Mouse (Mus musculus) MEL (cell line): Measurements from ENCODE around the gene Ano8. TPM values are rescaled to one million over a fixed set of nuclear protein-coding genes. Genes with fewer than 3 reads are reported as not detected.

Experiments
- DNase-seq: peaks from one replicate; pipeline ENCODE4 v3.0.0; 2011; ENCODE audit warnings: low read depth, low spot score
- H3K27ac ChIP-seq: 2 replicates; pipeline ENCODE4 v1.5.1; 2012; ENCODE audit warnings: low read depth, mild to moderate bottlenecking, control low read depth, low read length, moderate library complexity; ENCODE audit not compliant: control insufficient read depth
- H3K27me3 ChIP-seq, 2 experiments: fragments of 150-350 bp in 1 of 2; sonication (generic) in 1 of 2; 2 replicates each; pipeline ENCODE4 v1.6.1; 2012; ENCODE audit warnings: low read length in 2 of 2, mild to moderate bottlenecking in 2 of 2, improper control_type of control experiment in 1 of 2, moderate library complexity in 1 of 2; ENCODE audit not compliant: insufficient read depth in 2 of 2, control insufficient read depth in 1 of 2
- H3K36me3 ChIP-seq, 2 experiments: 2 replicates each; pipeline ENCODE4 v1.6.1; 2012 to 2014; ENCODE audit warnings: low read length in 2 of 2, improper control_type of control experiment in 1 of 2, inconsistent platforms in 1 of 2, mild to moderate bottlenecking in 1 of 2; ENCODE audit not compliant: insufficient read depth in 2 of 2, control insufficient read depth in 1 of 2
- H3K4me1 ChIP-seq, 2 experiments: fragments of 150-350 bp in 1 of 2; sonication (generic) in 1 of 2; 2 replicates each; pipeline ENCODE4 v1.6.1; 2012; ENCODE audit warnings: low read length in 2 of 2, improper control_type of control experiment in 1 of 2, mild to moderate bottlenecking in 1 of 2; ENCODE audit not compliant: insufficient read depth in 2 of 2, control insufficient read depth in 1 of 2
- H3K4me3 ChIP-seq, 2 experiments: fragments of 150-350 bp in 1 of 2; sonication (generic) in 1 of 2; 2 replicates each; pipeline ENCODE4 v1.5.1; 2012; ENCODE audit warnings: low read depth in 2 of 2, low read length in 2 of 2, mild to moderate bottlenecking in 2 of 2, moderate library complexity in 2 of 2, control low read depth in 1 of 2, improper control_type of control experiment in 1 of 2; ENCODE audit not compliant: control insufficient read depth in 1 of 2, insufficient read depth in 1 of 2
- H3K79me2 ChIP-seq: 2 replicates; pipeline ENCODE4 v1.6.1; 2012; ENCODE audit warnings: mild to moderate bottlenecking, low read length, moderate library complexity; ENCODE audit not compliant: control insufficient read depth, poor library complexity, insufficient read depth
- H3K9ac ChIP-seq: 2 replicates; pipeline ENCODE4 v1.6.1; 2012; ENCODE audit warnings: low read depth, mild to moderate bottlenecking, control low read depth, low read length, moderate library complexity; ENCODE audit not compliant: control insufficient read depth, poor library complexity, severe bottlenecking
- H3K9me3 ChIP-seq: fragments of 150-350 bp; sonication (generic); replicated peaks from 2 replicates; pipeline ENCODE4 v1.6.1; 2012; ENCODE audit warnings: mild to moderate bottlenecking, low read length, improper control_type of control experiment, moderate library complexity; ENCODE audit not compliant: insufficient read depth
- CHD2 ChIP-seq: IDR thresholded peaks from 2 replicates; pipeline ENCODE4 v1.6.1; 2011; ENCODE audit warnings: low read length, improper control_type of control experiment
- CTCF ChIP-seq, 3 experiments: IDR thresholded peaks in 2 of 3; conservative IDR thresholded peaks in 1 of 3; 2 replicates each; pipeline ENCODE4 v1.5.1; 2011 to 2012; ENCODE audit warnings: low read length in 3 of 3, low read depth in 2 of 3, mild to moderate bottlenecking in 2 of 3, improper control_type of control experiment in 1 of 3, inconsistent platforms in 1 of 3, mixed read lengths in 1 of 3, moderate library complexity in 1 of 3; ENCODE audit not compliant: control insufficient read depth in 1 of 3, insufficient read depth in 1 of 3, poor library complexity in 1 of 3, severe bottlenecking in 1 of 3
- E2F4 ChIP-seq: IDR thresholded peaks from 2 replicates; pipeline ENCODE4 v1.6.1; 2011; ENCODE audit warnings: low read depth, low read length, improper control_type of control experiment, borderline replicate concordance
- ELF1 ChIP-seq: IDR thresholded peaks from 2 replicates; pipeline ENCODE4 v1.6.1; 2014; ENCODE audit warnings: low read depth, mild to moderate bottlenecking, inconsistent platforms, low read length, improper control_type of control experiment, moderate library complexity
- EP300 ChIP-seq, 2 experiments: IDR thresholded peaks; 2 replicates each; pipeline ENCODE4 v1.6.1; 2011; ENCODE audit warnings: improper control_type of control experiment in 2 of 2, low read length in 2 of 2, low read depth in 1 of 2, mild to moderate bottlenecking in 1 of 2
- GABPA ChIP-seq: IDR thresholded peaks from 2 replicates; pipeline ENCODE4 v1.6.1; 2012; ENCODE audit warnings: low read depth, mild to moderate bottlenecking, inconsistent platforms, low read length, improper control_type of control experiment, moderate library complexity
- GATA1 ChIP-seq: IDR thresholded peaks from 2 replicates; pipeline ENCODE4 v1.6.1; 2011; ENCODE audit warnings: low read depth, low read length, improper control_type of control experiment
- KAT2A ChIP-seq: conservative IDR thresholded peaks from 2 replicates; pipeline ENCODE4 v1.6.1; 2012; ENCODE audit warnings: low read depth, low read length, improper control_type of control experiment, inconsistent platforms
- MAFK ChIP-seq: IDR thresholded peaks from 2 replicates; pipeline ENCODE4 v1.6.1; 2011; ENCODE audit warnings: low read depth, mild to moderate bottlenecking, low read length, improper control_type of control experiment, borderline replicate concordance
- MAX ChIP-seq: IDR thresholded peaks from 2 replicates; pipeline ENCODE4 v1.6.1; 2011; ENCODE audit warnings: low read length, improper control_type of control experiment
- MAZ ChIP-seq: IDR thresholded peaks from 2 replicates; pipeline ENCODE4 v1.6.1; 2012; ENCODE audit warnings: low read depth, mild to moderate bottlenecking, inconsistent platforms, low read length, improper control_type of control experiment
- MEF2A ChIP-seq: IDR thresholded peaks from 2 replicates; pipeline ENCODE4 v1.6.1; 2014; ENCODE audit warnings: low read depth, mild to moderate bottlenecking, inconsistent platforms, low read length, improper control_type of control experiment; ENCODE audit not compliant: poor library complexity, insufficient replicate concordance, severe bottlenecking; ENCODE audit errors: extremely low read depth
- MXI1 ChIP-seq: IDR thresholded peaks from 2 replicates; pipeline ENCODE4 v1.6.1; 2011; ENCODE audit warnings: mild to moderate bottlenecking, low read depth, low read length, improper control_type of control experiment
- MYC ChIP-seq: IDR thresholded peaks from 2 replicates; pipeline ENCODE4 v1.6.1; 2011; ENCODE audit warnings: low read depth, mild to moderate bottlenecking, low read length, improper control_type of control experiment, moderate library complexity
- POLR2A ChIP-seq, 2 experiments: IDR thresholded peaks; 2 replicates each; pipeline ENCODE4 v1.6.1; 2011 to 2012; ENCODE audit warnings: low read length in 2 of 2, mild to moderate bottlenecking in 2 of 2, control low read depth in 1 of 2, improper control_type of control experiment in 1 of 2, low read depth in 1 of 2, moderate library complexity in 1 of 2; ENCODE audit not compliant: control insufficient read depth in 1 of 2, insufficient read depth in 1 of 2, poor library complexity in 1 of 2
- POLR2AphosphoS2 ChIP-seq: IDR thresholded peaks from 2 replicates; pipeline ENCODE4 v1.6.1; 2011; ENCODE audit warnings: low read length, improper control_type of control experiment
- POLR2AphosphoS5 ChIP-seq: IDR thresholded peaks from 2 replicates; pipeline ENCODE4 v1.6.1; 2012; ENCODE audit warnings: low read depth, borderline replicate concordance, mild to moderate bottlenecking, inconsistent platforms, low read length, moderate library complexity, mixed read lengths
- RCOR1 ChIP-seq: IDR thresholded peaks from 2 replicates; pipeline ENCODE4 v1.6.1; 2012; ENCODE audit warnings: low read depth, mild to moderate bottlenecking, inconsistent platforms, low read length, improper control_type of control experiment
- SIN3A ChIP-seq: IDR thresholded peaks from 2 replicates; pipeline ENCODE4 v1.6.1; 2012; ENCODE audit warnings: low read length, improper control_type of control experiment, inconsistent platforms
- SMC3 ChIP-seq: IDR thresholded peaks from 2 replicates; pipeline ENCODE4 v1.6.1; 2011; ENCODE audit warnings: low read depth, low read length, improper control_type of control experiment
- UBTF ChIP-seq: IDR thresholded peaks from 2 replicates; pipeline ENCODE4 v1.6.1; 2012; ENCODE audit warnings: low read depth, mild to moderate bottlenecking, inconsistent platforms, low read length, improper control_type of control experiment, moderate library complexity, borderline replicate concordance; ENCODE audit not compliant: insufficient read depth
- USF1 ChIP-seq: IDR thresholded peaks from 2 replicates; pipeline ENCODE4 v1.6.1; 2014; ENCODE audit warnings: low read depth, mild to moderate bottlenecking, inconsistent platforms, low read length, improper control_type of control experiment, moderate library complexity
- USF2 ChIP-seq, 2 experiments: IDR thresholded peaks; 2 replicates each; pipeline ENCODE4 v1.6.1; 2011 to 2012; ENCODE audit warnings: improper control_type of control experiment in 2 of 2, low read length in 2 of 2, borderline replicate concordance in 1 of 2, inconsistent platforms in 1 of 2, low read depth in 1 of 2, mild to moderate bottlenecking in 1 of 2; ENCODE audit not compliant: insufficient read depth in 1 of 2
- ZC3H11A ChIP-seq: IDR thresholded peaks from 2 replicates; pipeline ENCODE4 v1.6.1; 2012; ENCODE audit warnings: low read depth, mild to moderate bottlenecking, inconsistent platforms, low read length, improper control_type of control experiment
- ZKSCAN1 ChIP-seq: IDR thresholded peaks from 2 replicates; pipeline ENCODE4 v1.6.1; 2012; ENCODE audit warnings: low read depth, mild to moderate bottlenecking, inconsistent platforms, low read length, improper control_type of control experiment, moderate library complexity
- ZNF384 ChIP-seq: IDR thresholded peaks from 2 replicates; pipeline ENCODE4 v1.6.1; 2012; ENCODE audit warnings: low read depth, mild to moderate bottlenecking, inconsistent platforms, low read length, improper control_type of control experiment
- polyA plus RNA-seq, 2 experiments: library from polyadenylated mRNA; stranded (reverse) in 1 of 2; unstranded in 1 of 2; fragments of >175 nt in 1 of 2; fragments of >200 nt in 1 of 2; gene quantifications; 2 replicates each; pipeline versions ENCODE4 v1.2.1 to v1.2.4; 2012; ENCODE audit warnings: low replicate concordance in 2 of 2, low read depth in 1 of 2; ENCODE audit not compliant: insufficient read length in 2 of 2, insufficient read depth in 1 of 2, missing spikeins in 1 of 2
- total RNA-seq: library from RNA; depleted of rRNA; stranded (reverse); fragments of 300-350 nt; gene quantifications from 2 replicates; pipeline ENCODE4 v1.2.3, GENCODE M21; 2012

Ano8 gene
- total and polyA plus RNA-seq, 3 experiments = 3.9 to 4.8 TPM; not detected in 1

- no peaks in the 10 kb centered on the region for H3K27me3 ChIP-seq
- no peak for TF ChIP-seq E2F4
- TF ChIP-seq SIN3A = no peak
- no peak for TF ChIP-seq GATA1
- TF ChIP-seq GABPA = no peak
- TF ChIP-seq CTCF (IDR thresholded peaks at IDR 0.05 in 2 of 3, conservative IDR thresholded peaks at IDR 0.05 in 1 of 3; ENCODE audit: control insufficient read depth in 1 of 3, insufficient read depth in 1 of 3, low read depth in 2 of 3, low read length in 3 of 3, poor library complexity in 1 of 3, severe bottlenecking in 1 of 3) = no peak
- TF ChIP-seq ZNF384 = no peak
- TF ChIP-seq UBTF = no peak
- no peak for TF ChIP-seq KAT2A
- no peak for TF ChIP-seq POLR2A (IDR thresholded peaks at IDR 0.05; ENCODE audit: control insufficient read depth in 1 of 2, insufficient read depth in 1 of 2, low read depth in 1 of 2, low read length in 2 of 2, poor library complexity in 1 of 2)
- no peak for TF ChIP-seq POLR2AphosphoS5
- TF ChIP-seq MAX = no peak
- TF ChIP-seq EP300 (IDR thresholded peaks at IDR 0.05; ENCODE audit: low read depth in 1 of 2, low read length in 2 of 2) = no peak
- TF ChIP-seq USF1 = no peak
- no peak for TF ChIP-seq SMC3
- no peak for TF ChIP-seq MEF2A
- TF ChIP-seq ZC3H11A = no peak
- no peak for TF ChIP-seq MAZ
- no peak for TF ChIP-seq MXI1
Observed at GRCm38 (mm10) chr8:71504349-71504748, 18.6 kb upstream of the Ano8 start.

GRCm38 (mm10) chr8:71498816-71499690 lies 13.3 kb upstream of the Ano8 start:
- H3K9me3 ChIP-seq = no peaks in the 10 kb centered on the region
- no peak overlapping the region for H3K4me3 ChIP-seq
- no peaks in the 10 kb centered on the region for H3K27me3 ChIP-seq
- no peak overlapping the region for H3K9ac ChIP-seq
- H3K4me1 ChIP-seq = no peaks in the 10 kb centered on the region
- H3K27ac ChIP-seq = no peak overlapping the region
- no peak for TF ChIP-seq POLR2A (IDR thresholded peaks at IDR 0.05; ENCODE audit: control insufficient read depth in 1 of 2, insufficient read depth in 1 of 2, low read depth in 1 of 2, low read length in 2 of 2, poor library complexity in 1 of 2)
- TF ChIP-seq USF2 (IDR thresholded peaks at IDR 0.05; ENCODE audit: borderline replicate concordance in 1 of 2, insufficient read depth in 1 of 2, low read depth in 1 of 2, low read length in 2 of 2) = no peak
- no peak for TF ChIP-seq E2F4
- TF ChIP-seq MXI1 = no peak
- no peak for TF ChIP-seq ZNF384
- no peak for TF ChIP-seq ZKSCAN1
- no peak for TF ChIP-seq MAZ
- no peak for TF ChIP-seq GATA1
- TF ChIP-seq ELF1 = no peak
- no peak for TF ChIP-seq CHD2
- TF ChIP-seq MAFK = no peak
- TF ChIP-seq RCOR1 = no peak
- no peak for TF ChIP-seq SIN3A
- no peak for TF ChIP-seq MEF2A
- no peak for TF ChIP-seq MYC
- no peak for TF ChIP-seq USF1
- TF ChIP-seq POLR2AphosphoS2 = no peak
- no peak for TF ChIP-seq CTCF (IDR thresholded peaks at IDR 0.05 in 2 of 3, conservative IDR thresholded peaks at IDR 0.05 in 1 of 3; ENCODE audit: control insufficient read depth in 1 of 3, insufficient read depth in 1 of 3, low read depth in 2 of 3, low read length in 3 of 3, poor library complexity in 1 of 3, severe bottlenecking in 1 of 3)
- H3K36me3 ChIP-seq = no peaks in the 10 kb centered on the region
- H3K79me2 ChIP-seq = no peaks in the 10 kb centered on the region
- DNase-seq = no peak

More at GRCm38 (mm10) chr8:71504349-71504748, 18.6 kb upstream of the Ano8 start:
- no peaks in the 10 kb centered on the region for H3K9me3 ChIP-seq
- no peak overlapping the region for H3K4me3 ChIP-seq
- no peak overlapping the region for H3K9ac ChIP-seq
- no peak overlapping the region for H3K27ac ChIP-seq
- H3K4me1 ChIP-seq = no peaks in the 10 kb centered on the region
- H3K36me3 ChIP-seq = no peaks in the 10 kb centered on the region
- no peak for DNase-seq
- no peaks in the 10 kb centered on the region for H3K79me2 ChIP-seq
